Mouse (Mus musculus): ENCODE measurements around the gene Meox2.
"Not testable (repeated sequence)": the region's sequence is repeated elsewhere in the genome, so short reads cannot be mapped to it uniquely, and the experiment has no call there.

Gene Meox2

DNA sequence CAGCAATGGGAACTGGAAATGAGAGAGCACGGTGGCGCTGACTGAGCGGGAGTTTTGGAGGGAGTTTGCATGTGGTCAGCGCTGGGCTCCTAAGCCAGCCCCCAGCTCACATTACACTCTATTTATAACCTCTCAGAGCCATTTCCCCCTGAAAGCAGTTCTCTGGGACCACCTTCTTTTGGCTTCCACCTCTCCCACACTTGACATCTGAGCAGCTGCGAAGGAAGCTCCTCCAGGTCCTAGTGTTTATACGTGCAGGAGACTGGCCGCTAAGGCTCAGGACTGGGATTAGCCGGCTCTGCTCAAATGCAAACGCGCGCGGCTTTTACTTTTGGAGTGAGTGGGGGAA lies at the start of gene Meox2:
TSS of gene Meox2 (plus strand) at position 151 of the 349 bp plus-strand sequence.
- no peak for DNase-seq

DNA sequence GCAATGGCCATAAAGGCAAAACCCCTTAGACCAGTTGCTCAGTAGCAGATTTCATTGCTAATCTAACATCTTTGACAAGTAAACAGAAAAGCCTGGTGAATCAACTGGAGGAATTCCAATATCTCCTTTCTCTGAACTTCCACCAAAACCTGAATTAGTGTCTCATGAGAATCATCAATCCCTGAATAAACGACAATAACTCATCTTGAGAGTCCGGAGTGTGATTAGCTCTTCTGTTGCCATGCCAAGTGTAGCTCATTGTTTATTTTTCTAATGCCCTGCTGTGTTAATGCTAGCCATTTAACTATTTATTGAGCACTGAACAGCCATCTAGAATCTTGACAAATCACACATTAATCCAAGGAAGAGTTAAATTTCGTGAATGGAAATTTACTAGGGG lies 35.7 kb upstream of the Meox2 start:
- DNase-seq, result no peak

DNA sequence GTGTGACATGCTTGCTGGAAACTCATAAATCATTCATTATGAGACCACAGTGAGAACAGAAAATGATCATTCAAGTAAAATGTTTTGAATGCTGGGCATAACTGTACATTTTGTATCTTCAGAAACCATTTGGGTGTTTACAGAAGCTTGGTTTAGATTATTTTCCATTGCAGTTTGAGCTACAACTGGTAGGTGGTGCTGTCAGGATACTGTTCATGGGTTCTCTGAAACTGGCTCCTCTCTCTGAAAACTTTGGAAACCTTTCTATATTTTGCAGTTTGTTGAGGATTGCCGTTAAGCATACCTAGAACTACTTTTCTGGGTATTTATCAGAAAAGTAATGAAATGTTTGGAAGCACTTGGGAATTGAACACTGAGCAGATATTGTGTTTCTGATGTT lies 31.0 kb upstream of the Meox2 start:
- DNase-seq, result no peak

DNA sequence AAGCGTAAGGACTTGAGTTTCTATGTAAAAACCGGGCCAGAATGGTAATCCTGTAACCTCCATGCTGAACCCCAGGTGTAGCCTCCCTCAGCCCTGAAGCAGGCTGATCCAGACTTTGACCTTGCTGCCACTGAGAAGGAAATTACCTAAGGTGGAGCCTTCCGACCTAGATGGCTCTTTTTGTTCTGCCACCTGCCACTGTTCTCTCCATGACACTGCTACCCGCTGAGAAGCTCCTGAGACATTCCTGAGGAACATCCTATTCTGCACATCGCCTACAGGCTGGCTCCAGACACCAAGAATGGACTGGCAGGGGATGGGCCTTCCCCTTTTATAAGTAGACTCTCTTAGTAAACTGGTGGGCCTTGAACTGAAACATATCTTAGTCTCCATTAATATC lies 28.3 kb upstream of the Meox2 start:
- not testable (repeated sequence) for DNase-seq

DNA sequence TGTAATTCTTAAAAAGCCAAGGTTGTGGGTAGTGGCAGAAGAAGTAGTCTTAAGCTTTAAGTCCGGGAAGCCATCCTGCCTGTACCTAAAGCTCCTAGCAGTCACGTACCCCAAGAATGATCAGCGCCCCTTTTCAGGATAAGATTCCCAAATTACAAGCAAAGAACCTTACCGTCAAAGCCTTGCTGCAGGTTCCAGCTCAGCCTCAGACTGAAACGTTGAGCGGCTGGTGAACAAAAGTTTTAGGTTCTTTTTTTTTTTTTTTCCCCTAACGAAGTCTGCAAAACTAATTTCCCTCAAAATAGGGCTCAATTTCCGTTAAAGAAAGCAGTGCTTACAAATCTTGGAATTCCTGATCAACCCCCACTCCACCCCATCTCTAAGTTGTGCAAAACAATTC lies 1.8 kb upstream of the Meox2 start:
- no peak for DNase-seq

DNA sequence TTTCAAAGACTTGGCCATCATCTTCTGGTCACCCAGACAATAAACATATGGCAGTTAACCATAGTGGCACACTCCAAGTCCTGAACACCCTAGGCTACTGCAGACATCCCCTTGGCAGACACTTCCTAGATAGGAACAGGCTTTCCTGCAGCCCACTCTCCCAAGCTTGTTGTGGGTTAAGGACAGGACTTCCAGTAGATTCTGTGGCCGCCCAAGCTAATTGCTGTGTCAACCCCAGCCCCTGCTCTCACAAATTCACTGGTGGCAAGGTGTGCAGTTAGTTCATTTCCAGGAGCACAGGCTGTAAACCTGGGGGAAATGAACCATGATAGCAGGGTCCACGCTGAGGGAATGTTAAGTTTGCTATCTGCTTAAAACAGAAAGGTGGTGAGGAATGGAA lies 1.2 kb upstream of the Meox2 start:
- no peak for DNase-seq

DNA sequence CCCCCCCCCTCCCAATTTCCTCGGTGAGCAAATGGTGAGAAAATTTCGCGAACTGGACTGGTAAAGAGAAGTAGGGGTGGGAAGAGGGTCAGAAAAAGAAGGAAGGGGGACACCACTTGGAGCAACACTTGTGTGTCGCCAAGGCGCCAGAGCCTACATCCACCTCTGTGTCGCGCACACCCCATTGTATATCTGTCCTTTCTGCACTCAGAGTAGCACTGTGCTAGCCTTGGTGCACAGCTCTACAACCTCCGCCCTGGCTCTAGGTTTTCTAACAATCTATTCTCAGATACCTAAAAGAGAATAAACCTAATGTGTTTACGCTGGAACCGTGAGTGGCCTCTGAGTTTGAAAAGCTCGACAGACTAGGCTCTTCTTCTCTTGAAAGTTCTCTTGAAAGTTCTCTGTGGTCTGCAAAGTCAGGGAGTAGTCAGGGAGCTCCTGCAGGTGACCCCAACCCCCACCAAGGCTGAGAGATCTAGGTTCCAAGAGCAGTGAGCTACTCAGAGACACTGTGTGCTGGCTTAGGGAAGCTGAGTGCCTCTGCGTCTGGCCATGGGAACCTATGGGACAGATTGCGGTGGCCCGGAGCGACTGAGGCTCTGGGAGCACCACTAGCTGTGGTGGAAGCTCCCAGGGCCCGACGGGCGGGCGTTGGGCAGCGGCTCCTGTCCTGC lies 489 bp upstream of the Meox2 start:
- DNase-seq, result no peak

DNA sequence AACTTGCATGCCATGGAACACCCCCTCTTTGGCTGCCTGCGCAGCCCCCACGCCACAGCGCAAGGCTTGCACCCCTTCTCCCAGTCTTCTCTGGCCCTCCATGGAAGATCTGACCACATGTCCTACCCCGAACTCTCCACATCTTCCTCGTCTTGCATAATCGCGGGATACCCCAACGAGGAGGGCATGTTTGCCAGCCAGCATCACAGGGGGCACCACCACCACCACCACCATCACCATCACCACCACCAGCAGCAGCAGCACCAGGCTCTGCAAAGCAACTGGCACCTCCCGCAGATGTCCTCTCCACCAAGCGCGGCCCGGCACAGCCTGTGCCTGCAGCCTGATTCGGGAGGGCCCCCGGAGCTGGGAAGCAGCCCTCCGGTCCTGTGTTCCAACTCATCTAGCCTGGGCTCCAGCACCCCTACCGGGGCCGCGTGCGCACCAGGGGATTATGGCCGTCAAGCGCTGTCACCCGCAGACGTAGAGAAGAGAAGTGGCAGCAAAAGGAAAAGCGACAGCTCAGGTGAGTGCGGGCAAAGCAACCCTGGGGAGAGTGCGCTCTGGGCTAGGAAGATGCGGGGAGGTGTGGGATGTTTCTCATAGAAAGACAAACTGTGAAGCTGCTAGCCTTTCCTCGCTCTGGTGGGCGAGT lies 606 bp downstream of the Meox2 start:
- no peak for DNase-seq

DNA sequence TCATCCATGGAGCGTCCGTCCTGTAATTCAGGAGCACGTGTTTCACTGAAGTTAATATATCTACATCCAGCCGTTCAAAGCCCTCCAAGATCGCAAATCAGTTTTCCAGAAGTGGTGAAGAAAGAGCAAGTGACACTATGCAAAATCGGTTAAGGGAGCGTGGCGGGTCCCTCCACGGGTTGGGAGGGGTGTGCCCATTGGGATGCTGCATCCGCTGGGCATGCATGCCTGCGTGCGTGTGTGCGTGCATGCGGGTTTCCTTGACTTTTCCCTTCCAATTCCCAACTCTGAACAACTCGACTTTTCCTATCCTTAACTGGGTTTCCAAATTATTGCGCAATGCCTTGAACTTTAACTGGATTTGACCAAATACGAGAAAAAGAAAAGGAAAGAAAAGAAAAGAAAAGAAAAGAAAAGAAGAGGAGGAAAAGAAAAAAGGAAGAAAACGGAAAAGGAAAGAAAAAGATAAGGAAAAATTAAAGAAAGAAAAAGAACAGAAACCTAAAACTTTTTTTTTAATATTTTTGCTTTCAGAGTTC lies 1.2 kb downstream of the Meox2 start:
- no peak for DNase-seq

DNA sequence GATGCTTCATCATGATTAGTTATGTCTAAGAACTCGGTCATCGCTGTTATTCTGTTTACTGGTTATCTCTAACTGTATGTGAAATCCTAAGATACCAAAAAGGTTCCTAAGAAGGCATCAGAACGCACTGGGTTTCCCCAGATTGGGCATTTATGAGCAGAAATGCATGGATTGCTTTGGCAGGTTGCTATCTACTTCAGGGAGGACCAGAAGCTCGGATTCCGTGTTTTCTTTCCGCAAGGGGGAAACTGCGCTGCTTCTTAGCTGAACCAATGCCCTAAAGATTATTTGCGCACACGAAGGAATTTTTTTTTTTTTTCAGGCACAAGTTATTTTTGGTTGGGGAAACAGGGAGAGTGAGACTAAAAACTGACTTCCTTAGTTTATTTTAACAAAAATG lies 2.6 kb downstream of the Meox2 start:
- no peak for DNase-seq

DNA sequence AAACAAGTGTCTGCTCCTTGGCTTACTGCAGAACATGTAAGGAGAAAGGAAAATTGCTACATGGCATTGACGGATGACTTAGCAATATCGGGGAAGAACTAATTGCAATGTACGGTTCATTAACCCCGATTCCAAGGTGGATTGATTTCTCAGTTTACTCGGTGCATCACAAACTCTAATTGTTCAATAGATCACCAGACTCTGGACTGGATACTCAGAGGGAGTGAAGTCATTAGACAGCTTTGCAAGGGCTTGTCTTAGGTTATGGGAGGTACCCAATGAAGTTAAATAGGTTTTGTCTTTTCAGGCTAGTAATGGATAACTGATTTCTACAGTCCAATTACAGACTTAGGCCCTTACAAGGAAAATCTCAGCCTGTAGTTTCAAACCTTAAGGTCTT lies 10.9 kb downstream of the Meox2 start:
- no peak for DNase-seq

DNA sequence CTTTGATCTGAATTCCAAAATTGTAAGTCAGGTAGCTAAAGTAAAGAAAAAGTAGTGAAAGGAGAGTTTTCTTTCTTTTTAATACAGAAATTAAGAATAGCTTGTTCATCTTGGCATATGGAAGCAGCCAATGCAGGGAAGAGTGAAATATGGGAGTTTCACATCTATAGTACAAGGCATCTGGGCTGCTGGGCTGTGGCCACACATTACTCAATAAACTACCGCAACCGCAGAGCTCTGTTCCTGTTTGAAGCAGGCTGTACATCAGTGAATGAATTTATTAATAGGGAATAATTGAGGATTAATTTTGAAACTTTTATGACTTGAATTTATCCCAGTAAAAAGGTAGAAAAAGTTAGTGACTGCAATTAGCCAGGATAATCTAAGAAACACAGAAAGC lies 15.4 kb downstream of the Meox2 start:
- no peak for DNase-seq

DNA sequence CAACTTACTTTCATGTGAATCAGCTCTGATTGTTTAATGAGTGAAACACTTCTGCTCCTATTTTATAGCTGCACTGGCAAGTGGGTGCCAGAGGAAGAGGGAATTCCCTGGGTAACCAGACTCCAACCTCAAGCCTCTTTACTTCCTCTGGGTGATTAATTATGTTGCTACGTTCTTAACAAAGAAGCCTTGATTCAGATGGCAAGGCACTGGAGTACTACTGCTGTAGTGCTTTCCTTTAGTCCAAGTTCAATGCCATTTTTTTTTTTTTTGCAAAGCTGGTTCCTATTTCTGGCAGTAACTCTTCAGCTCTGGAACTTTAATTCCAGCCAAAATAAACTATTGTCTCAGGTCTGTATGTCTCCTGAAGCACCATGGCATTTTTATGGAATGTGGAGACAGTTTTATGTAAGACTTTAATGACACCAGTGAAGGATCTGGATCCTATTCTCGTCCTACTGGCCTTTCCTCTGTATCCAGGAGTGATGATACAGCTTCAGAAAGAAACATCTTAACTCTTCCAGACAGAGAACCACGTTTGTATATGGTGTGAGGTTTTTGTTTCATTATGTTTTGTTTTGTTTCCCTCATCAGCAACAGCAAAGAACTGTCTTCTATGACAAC lies 33.9 kb downstream of the Meox2 start:
- no peak for DNase-seq

DNA sequence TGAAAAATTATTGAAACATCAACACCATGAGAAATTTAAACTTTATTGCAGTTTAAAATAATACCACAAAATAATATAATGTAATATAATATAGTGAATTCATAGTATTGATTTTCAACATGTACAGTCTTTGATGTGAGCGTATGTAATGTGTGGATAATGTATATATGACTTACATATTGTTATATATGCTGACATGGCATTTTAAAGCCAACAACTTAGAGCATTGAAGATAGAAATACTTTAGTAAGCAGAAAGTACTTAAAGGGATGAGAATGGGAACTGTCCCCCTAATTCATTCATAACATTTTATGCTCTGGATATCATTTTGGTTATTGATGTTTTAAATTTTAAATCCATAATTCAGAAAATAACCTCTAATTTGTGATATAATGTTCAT lies 35.5 kb downstream of the Meox2 start:
- DNase-seq, result no peak

DNA sequence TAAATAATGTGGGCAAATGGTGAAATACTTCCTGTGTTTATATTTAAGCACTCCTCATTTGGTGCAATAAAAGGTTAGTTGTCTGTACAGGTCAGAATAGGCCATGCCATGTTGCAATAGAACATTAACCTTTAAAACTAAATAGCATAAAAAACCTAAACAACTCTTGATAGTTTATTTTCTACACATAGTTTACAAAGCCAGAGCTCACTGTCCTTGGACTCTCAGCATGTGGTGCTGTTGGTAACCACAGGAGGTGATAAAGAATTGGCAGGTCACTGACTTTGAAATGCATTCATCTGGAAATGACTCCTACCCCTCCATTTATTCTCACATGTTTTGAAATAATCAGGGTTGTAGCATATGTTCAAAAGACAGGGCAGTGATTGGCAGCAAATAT lies 59.4 kb downstream of the Meox2 start:
- DNase-seq, result no peak

DNA sequence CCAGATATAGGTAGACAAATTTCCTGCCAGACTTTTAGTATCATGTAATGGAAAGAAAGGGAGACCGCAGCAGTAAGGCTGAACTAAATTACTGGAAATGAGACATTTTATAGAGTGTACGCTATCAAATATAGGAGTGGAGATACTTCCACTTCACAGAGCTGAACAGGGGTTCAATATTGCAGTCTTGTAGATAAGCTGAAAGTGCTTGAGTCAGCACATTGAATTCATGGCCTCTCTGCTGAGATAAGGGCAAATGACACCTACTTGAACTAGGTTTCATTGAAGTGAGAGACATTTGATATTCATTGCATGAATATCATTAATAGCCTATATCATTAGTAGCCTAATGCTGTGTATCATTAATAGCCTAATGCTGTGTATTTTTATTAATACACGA lies 65.0 kb downstream of the Meox2 start:
- DNase-seq, result no peak

DNA sequence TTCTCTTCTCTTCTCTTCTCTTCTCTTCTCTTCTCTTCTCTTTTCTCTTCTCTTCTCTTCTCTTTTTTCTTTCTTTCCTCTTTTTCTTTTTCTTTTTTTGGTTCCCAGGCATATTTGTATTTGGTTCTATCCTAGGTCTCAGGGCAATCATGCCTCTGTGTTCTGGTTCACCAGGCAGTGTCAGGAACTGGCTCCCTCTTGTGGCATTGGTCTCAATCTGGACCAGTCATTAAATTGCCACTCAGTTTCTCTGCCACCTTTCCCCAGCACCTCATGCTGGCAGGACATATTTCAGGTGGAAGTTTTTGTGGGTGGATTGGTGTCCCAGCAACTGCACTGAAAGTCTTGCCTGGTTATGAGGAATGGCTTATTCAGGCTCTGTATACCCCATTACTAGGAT lies 75.3 kb downstream of the Meox2 start:
- no peak for DNase-seq

DNA sequence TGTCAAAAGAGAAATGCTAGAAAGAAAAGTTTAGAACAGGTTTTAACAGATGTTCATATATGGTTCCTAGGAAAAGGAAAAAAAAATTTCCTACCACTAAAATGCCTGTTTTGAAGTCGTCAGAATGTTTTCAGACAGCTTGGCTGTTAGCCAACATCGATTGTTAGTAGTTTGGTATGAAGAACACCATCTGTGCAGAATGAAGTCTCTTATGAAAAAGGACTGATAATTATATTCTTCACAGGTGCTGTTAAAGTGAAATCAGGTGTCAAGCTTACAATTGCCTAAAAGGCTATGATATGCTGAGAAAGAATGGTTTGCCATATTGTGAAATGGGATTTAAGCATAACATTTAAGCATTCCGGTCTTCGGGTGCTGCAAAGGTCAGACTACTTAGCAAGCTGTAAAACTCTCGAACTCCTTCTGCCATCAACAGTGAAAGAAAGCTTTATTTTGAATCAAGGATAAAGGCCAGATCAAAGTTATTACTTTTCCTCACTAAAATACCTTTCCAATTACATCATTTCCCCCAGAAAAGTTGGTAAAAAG lies 80.7 kb downstream of the Meox2 start:
- DNase-seq, result no peak

Data from B cell, adult 2 months (primary cell).